Mouse (Mus musculus) spleen, adult 2 months (tissue): ENCODE results near the gene Pde4d.

ENCODE experiments used
- CTCF ChIP-seq: fragments of 200-500 bp; IDR thresholded peaks from 2 replicates; pipeline ENCODE4 v1.5.1; 2011; ENCODE audit warnings: mild to moderate bottlenecking, inconsistent platforms; ENCODE audit not compliant: insufficient read depth, insufficient read length, insufficient replicate concordance; ENCODE audit errors: extremely low read depth
- POLR2A ChIP-seq: fragments of 200-500 bp; IDR thresholded peaks from 2 replicates; pipeline ENCODE4 v1.6.1; 2011; ENCODE audit warnings: low read depth, low read length, inconsistent platforms

- TF ChIP-seq POLR2A: no peak
- no peak for TF ChIP-seq CTCF
Measured at GRCm38 (mm10) chr13:109776995-109777394, 1327.2 kb downstream of the Pde4d start.
